Mouse (Mus musculus) forebrain, embryonic 11.5 days (tissue): ENCODE data around the gene Naxd. TPM values are rescaled to one million over a fixed set of nuclear protein-coding genes. Genes with fewer than 3 reads are reported as not detected.

Experiments used
- ATAC-seq: fragments of 200-750 bp; cut with Nextera tagmentation; replicated peaks from 2 replicates; pipeline ENCODE4 v1.8.0; 2017; ENCODE audit warnings: moderate TSS enrichment; ENCODE audit not compliant: low FRiP score
- DNase-seq: peaks from one replicate; pipeline ENCODE4 v3.0.0-alpha.2; 2017; ENCODE audit warnings: low spot score
- H3K27ac ChIP-seq: fragments of 300-500 bp; sonication (generic); 2 replicates; pipeline ENCODE4 v1.5.1; 2014; ENCODE audit warnings: low read depth, low read length
- H3K27me3 ChIP-seq: fragments of 300-500 bp; sonication (generic); 2 replicates; pipeline ENCODE4 v1.6.1; 2014; ENCODE audit warnings: mild to moderate bottlenecking, low read length, mixed read lengths; ENCODE audit not compliant: control insufficient read depth, insufficient read depth
- H3K36me3 ChIP-seq: fragments of 300-500 bp; sonication (generic); 2 replicates; pipeline ENCODE4 v1.6.1; 2014; ENCODE audit warnings: mild to moderate bottlenecking, low read length, moderate library complexity, mixed read lengths; ENCODE audit not compliant: control insufficient read depth, insufficient read depth
- H3K4me1 ChIP-seq: fragments of 300-500 bp; sonication (generic); replicated peaks from 2 replicates; pipeline ENCODE4 v1.6.1; 2014; ENCODE audit warnings: low read length, mixed read lengths; ENCODE audit not compliant: control insufficient read depth, insufficient read depth
- H3K4me2 ChIP-seq: fragments of 300-500 bp; sonication (generic); 2 replicates; pipeline ENCODE4 v1.6.1; 2014; ENCODE audit warnings: low read depth, mild to moderate bottlenecking, low read length, moderate library complexity, mixed read lengths; ENCODE audit not compliant: severe bottlenecking
- H3K4me3 ChIP-seq: fragments of 300-500 bp; sonication (generic); 2 replicates; pipeline ENCODE4 v1.5.1; 2014; ENCODE audit warnings: low read depth, low read length
- H3K9ac ChIP-seq: fragments of 300-500 bp; sonication (generic); 2 replicates; pipeline ENCODE4 v1.6.1; 2014; ENCODE audit warnings: low read length
- H3K9me3 ChIP-seq: fragments of 300-500 bp; sonication (generic); 2 replicates; pipeline ENCODE4 v1.6.1; 2016; ENCODE audit warnings: low read length, mixed read lengths; ENCODE audit not compliant: control insufficient read depth
- WGBS: fragments of 180-500 bp; shearing (Covaris S2); extraction: QIAGEN DNeasy Blood & Tissue Kit; methylation state at CpG from one replicate; pipeline ENCODE4 v1.1.7; 2014; 5-methylcytosine and 5-hydroxymethylcytosine counted together
- polyA plus RNA-seq: library from polyadenylated mRNA; unstranded; fragments of >200 nt; fragmentation: Nextera tagmentation; extraction: Ambion mirVana; gene quantifications from 2 replicates; pipeline ENCODE4 v1.2.1, GENCODE M21; 2014

Gene Naxd
- polyA plus RNA-seq, 1 experiment from 2014 or later: 99.2 TPM

DNA sequence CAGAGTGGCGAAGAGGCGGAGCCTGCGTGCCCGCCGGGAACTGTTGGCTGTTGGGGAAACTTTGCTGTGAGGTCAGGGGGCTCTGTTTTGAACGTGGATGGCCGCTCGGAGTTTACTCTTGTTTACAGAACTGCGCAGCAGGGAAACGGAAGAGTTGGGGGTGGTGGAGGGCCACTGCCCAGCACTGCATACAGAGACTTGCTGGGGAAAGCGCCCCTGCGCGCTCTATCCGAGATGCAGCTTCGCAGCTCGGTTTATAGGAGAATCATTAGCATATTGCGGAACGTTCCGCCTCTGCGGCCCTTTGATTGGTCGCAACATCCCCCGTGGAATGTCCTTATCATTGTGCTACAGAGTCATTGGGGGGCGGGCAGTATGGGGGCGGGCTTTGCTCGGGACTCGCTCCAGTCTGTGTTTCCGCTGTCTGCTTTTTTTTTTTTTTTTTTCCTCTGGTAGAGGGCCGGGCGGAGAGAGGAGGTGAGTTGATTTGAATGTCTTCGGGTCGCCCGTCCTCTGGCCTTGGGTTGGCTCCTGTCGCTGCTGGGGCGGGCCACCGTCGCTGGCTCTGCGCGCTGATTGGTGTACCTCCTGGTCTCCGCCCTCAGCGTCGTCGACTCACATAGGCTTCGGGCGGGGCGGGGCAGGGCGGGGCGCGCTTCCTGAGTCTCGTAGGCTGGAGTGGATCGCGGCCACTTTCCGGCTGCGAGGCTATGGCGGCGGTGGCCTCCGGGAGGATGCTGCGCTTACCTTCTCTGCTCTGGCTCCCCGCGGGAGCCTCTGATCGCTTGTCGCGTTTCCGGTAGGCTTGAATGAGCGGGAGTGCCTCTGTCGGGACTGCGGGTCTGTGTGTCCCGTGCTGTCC lies 60.7 kb downstream of the Naxd start:
- H3K27ac ChIP-seq: peak overlapping the region; percentile 100

DNA sequence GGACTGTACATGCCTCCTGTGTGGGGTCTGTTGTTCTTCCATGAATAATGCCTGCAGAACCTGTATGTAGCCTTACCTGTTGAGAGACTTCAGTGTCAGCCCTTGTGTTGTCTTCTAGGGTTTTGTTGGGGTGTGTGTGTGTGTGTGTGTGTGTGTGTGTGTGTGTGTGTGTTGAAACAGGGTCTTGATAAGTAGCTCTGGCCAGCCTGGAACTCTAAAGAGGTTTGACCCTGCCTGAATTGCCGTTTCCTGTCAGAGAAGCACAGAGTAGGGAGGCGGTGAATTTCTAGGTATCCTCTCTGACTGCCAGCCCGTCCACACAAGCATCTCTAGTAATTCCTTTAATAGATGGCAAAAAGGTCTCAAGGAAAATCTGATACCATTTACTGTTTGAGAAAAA lies 62.2 kb downstream of the Naxd start:
- no peak overlapping the region for H3K4me3 ChIP-seq
- no peak overlapping the region for H3K9ac ChIP-seq
- peaks cover 2% of the 10 kb centered on the region; the same call in 1 of the 2 replicates for H3K4me1 ChIP-seq
- ATAC-seq: no peak
- WGBS: 74% methylated on average over 3 of the region's 3 CpGs
- peaks cover 16% of the 10 kb centered on the region for H3K36me3 ChIP-seq
- no peaks in the 10 kb centered on the region for H3K9me3 ChIP-seq
- H3K27ac ChIP-seq: no peak overlapping the region
- DNase-seq: no peak
- H3K4me2 ChIP-seq: no peak overlapping the region
- no peaks in the 10 kb centered on the region for H3K27me3 ChIP-seq

More for the DNA sequence above, 60.7 kb downstream of the Naxd start:
- no peaks in the 10 kb centered on the region for H3K9me3 ChIP-seq
- peak overlapping the region; percentile 98 for H3K4me3 ChIP-seq
- DNase-seq (peak; percentile 99), ATAC-seq (peak; percentile 80)
- under 1% methylated on average over 67 of the region's 67 CpGs for WGBS
- peak overlapping the region; percentile 70 for H3K4me2 ChIP-seq
- H3K36me3 ChIP-seq: peaks cover 7% of the 10 kb centered on the region
- H3K4me1 ChIP-seq: peaks cover 5% of the 10 kb centered on the region; the same call in 1 of the 2 replicates
- peak overlapping the region; percentile 96 for H3K9ac ChIP-seq
- H3K27me3 ChIP-seq: no peaks in the 10 kb centered on the region

DNA sequence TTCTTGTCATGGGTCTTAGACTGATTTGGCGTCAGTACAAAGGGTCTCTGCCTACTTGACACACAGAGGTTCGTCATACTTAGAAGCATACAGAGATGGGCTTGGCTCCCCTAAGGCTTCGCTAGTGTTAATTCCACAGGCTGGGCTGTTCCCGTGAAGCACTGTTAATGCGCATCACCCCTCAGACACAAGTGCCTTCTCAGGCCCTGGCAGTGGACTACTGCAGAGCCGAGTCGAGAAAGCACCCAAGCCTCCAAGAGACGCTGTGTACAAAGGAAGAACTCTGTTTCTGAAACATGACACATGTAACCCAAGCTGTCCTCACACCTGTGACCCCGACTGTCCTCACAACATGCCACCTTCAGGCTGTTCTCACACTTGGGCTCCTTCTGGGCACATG lies 62.9 kb downstream of the Naxd start:
- ATAC-seq: no peak

DNA sequence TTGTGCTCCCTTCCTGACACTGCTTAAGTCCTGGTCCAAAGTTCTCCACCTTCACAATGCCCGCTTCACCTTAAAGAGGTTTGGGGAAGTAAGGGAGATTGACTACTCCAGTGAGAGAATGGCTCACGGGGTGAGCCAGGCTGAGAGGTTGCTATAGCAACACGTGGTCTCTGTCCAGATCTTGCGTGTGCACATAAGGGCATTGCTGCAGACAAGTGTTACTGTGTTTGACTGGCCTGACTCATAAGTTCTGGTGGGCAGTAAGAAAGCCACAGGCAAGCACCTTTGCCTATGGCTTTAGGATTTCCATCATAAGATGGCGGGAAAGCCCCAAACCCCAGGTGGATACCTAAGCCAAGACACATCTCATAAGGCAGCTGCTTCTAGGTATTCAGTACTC lies 66.9 kb downstream of the Naxd start:
- no peak for ATAC-seq
- Histone ChIP-seq H3K27me3 (no peaks in the 10 kb centered on the region), H3K9me3 (no peaks in the 10 kb centered on the region), H3K27ac (no peak overlapping the region), H3K4me1 (no peaks in the 10 kb centered on the region), H3K9ac (no peak overlapping the region), H3K4me3 (no peak overlapping the region), H3K4me2 (no peak overlapping the region), H3K36me3 (peaks cover 19% of the 10 kb centered on the region)
- whole genome bisulfite sequencing: 87% methylated on average over 5 of the region's 5 CpGs
- no peak for DNase-seq

More for the DNA sequence above, 62.9 kb downstream of the Naxd start:
- no peak for DNase-seq
- no peak overlapping the region for H3K27ac ChIP-seq
- no peak overlapping the region for H3K4me3 ChIP-seq
- no peaks in the 10 kb centered on the region for H3K4me1 ChIP-seq
- H3K9ac ChIP-seq: no peak overlapping the region
- H3K27me3 ChIP-seq: no peaks in the 10 kb centered on the region
- H3K9me3 ChIP-seq: no peaks in the 10 kb centered on the region
- no peak overlapping the region for H3K4me2 ChIP-seq
- 86% methylated on average over 9 of the region's 9 CpGs for WGBS
- H3K36me3 ChIP-seq: peaks cover 19% of the 10 kb centered on the region

Other genes starting within 250 kb of the Naxd start
- 40.4 and 45.4 TPM in 2 replicates for gene Col4a2, start 184.7 kb upstream of the Naxd start, polyA plus RNA-seq
- 118 and 130 TPM in 2 replicates for gene Col4a1, start 184.7 kb upstream of the Naxd start, polyA plus RNA-seq
- gene Rab20, start 18.8 kb upstream of the Naxd start, polyA plus RNA-seq: 0.53 and 0.75 TPM in 2 replicates
- 19.9 and 21.6 TPM in 2 replicates for gene Cars2, start 53.3 kb downstream of the Naxd start, polyA plus RNA-seq
- 42.9 and 46.8 TPM in 2 replicates for gene Ing1, start 58.1 kb downstream of the Naxd start, polyA plus RNA-seq
- gene Ankrd10, start 138.3 kb downstream of the Naxd start, polyA plus RNA-seq: 133 and 143 TPM in 2 replicates
- not detected in 2 replicates for gene 1700016D06Rik, start 203.6 kb downstream of the Naxd start, polyA plus RNA-seq
- gene Arhgef7, start 230.2 kb downstream of the Naxd start, polyA plus RNA-seq: 81.9 and 87.3 TPM in 2 replicates